Mouse (Mus musculus) heart, postnatal 10 days (tissue): ENCODE data around the gene Eif4g3. TPM values are rescaled to one million over a fixed set of nuclear protein-coding genes. Genes with fewer than 3 reads are reported as not detected.

Experiments
- DNase-seq, 2 experiments: peaks; one replicate each; pipeline ENCODE4 v3.0.0; 2021
- intact Hi-C: fragments of 180-260 bp; cut with DNase I; formaldehyde crosslinking; loops from one replicate; pipeline ENCODE4 v1.15.1; 2025
- total RNA-seq, 2 experiments: library from RNA; stranded (reverse); gene quantifications; 2 replicates each; pipeline ENCODE4 v1.2.3; 2021

Gene Eif4g3
- total RNA-seq, 2 experiments from 2014 or later = 59.1 to 60.6 TPM

DNA sequence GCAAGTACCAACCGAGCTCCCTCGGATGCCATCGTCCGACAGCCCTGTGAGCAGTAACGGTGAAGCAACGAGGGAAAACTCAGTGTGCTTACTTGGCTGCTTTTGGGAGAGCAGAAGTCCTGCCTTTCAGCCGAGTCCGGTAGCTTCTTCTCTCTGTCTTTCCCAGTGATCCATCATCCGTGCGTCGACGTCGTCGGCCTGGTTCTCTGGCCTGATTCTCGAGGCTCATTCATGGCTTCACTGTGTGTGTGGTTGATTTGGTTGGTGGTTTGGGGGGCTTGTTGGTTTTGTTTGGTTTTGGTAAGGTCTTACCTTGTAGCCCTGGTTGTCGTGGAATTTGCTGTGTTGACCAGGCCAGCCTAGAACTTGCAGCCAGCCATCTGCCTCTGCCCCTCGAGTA lies 145.0 kb downstream of the Eif4g3 start:
- intact Hi-C loops = no loop called here
- DNase-seq = no peak

DNA sequence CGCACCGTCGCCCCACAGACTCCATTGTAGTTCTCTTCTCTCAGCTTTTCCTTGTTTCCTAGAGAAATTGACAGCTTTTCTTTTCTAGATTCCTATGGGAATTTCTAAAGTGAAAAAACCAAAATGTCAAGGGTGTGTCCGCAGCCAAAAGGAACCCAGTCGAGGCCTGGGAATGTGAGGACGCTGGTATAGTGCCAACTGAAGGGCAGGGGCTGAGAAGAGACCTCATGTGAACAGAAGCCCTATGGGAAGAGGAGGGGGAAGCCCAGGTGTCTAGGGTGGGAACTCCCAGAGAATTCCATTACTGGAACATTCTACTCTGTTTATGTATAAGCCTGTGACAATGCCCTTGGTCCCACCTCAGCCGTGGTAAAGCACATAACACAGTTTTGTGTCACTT lies 145.4 kb downstream of the Eif4g3 start:
- intact Hi-C loops = no loop called here
- DNase-seq = peak; percentile 29 to 39

DNA sequence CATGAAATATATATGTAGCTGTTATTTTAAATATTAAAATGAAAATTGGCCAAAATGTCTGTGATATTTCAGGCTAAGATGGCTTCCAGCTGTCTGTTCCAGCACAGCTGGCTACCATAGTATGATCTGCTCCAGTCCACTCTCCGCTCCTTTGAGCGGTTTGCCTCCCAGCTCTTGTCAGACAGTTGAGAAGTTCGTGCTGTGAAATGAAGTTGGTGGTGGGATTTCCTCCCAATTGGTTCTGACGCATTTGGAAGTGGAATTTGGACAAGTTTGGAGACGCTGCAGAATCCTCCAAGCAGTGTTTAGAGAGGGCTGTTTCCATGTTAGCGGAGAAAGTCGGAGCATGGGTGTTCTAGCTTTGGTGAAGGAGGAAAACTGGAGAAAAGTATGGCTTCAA lies 148.5 kb downstream of the Eif4g3 start:
- DNase-seq = peak; percentile 40 to 53

DNA sequence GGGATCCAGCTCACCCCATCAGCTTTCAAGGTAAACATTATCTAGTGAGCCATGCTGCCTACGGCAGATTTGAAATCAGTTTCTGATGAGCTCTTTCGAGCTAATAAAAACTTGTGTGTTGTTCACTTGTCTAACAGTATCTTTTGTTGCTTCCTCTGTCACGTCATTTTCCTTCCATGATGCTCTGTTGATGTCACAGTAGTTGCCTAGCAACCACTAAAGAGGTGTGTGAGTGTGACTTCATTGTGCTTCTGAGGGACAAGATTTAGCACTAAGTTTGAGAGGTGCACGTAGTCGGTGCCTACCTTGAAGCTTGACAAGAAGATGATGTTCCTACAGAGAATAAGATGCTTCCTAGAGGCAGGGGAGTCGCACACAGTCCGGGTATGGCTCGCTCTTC lies 154.4 kb downstream of the Eif4g3 start:
- DNase-seq = no peak
- intact Hi-C loops = no loop called here

More for the DNA sequence above, 148.5 kb downstream of the Eif4g3 start:
- intact Hi-C loops = no loop called here

DNA sequence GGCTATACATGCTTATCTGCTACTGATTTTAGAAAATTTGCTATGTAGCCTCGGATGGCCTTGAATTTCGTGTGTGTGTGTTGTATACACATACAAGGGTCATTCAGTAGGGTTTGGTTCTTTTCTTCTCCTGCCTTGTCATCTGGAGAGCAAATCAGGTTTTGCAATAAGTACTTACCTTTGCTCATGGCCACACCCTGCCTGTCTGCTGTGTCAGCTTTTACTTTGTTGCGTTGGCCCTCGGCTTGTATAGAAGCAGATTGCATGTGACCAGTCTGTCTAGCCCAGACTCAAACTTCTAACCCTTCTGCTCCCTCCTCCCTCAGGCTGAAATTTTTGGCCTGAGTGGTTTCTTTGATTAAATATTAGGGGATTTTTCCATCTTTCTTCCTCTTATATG lies 157.2 kb downstream of the Eif4g3 start:
- DNase-seq = no peak
- intact Hi-C loops = no loop called here

DNA sequence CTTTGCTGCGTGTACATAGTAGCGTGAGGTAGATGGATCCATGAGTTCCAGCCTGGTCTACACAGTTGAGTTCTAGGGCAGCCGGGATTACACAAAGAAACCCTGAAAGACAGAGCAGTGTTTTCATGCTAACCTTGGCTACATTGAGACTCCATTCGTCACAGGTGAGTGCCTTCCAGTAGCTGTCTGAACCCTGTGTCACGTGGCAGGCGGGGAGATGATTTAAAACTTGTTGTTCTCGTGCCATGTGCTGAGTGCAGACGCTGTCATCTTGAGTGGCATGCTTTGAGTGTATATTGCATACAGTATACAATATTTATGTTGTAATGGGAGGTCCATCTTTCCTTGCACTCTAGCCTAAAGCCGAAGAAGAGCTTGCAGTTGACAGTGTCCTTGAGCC lies 158.4 kb downstream of the Eif4g3 start:
- intact Hi-C loops = no loop called here
- DNase-seq = no peak

DNA sequence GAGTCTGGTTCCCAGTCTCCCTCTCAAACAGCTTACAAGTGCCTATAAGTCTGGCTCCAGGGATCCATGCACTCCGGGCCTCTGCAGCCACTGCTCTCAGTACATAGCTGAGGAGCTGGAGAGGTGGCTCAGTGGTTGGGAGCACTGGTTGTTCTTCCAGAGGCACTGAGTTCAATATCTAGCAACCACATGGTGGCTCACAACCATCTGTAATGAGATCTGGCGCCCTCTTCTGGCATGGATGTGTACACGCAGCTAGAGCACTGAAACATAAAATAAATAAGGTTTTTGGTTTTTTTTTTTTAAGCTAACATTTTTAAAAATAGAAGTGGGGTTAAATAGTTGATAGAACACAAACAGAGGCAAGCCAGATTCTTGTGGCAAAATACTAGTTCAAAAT lies 161.2 kb downstream of the Eif4g3 start:
- DNase-seq = peak in 1 of 2 experiments; percentile 51
- intact Hi-C loops = no loop called here

DNA sequence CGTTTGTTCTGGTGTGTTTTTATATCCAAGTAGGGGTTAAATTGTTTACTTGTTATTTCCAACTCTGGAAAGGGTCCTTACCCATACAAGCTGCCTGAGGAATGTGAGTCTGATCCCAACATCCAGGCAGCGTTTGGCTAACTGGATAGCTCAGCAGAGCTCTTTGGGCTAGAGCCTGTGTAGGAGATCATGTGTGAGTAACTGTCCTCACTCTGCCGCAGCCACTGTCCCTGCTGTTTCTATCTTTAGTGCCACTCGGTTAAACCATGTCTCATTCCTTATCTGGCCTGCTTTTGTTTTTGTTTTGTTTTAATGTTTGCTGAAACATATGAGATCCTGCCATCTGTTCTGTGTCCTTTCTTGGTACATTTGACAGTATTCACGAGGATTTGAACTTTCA lies 168.1 kb downstream of the Eif4g3 start:
- DNase-seq = peak; percentile 16 to 23
- intact Hi-C loops = no loop called here

DNA sequence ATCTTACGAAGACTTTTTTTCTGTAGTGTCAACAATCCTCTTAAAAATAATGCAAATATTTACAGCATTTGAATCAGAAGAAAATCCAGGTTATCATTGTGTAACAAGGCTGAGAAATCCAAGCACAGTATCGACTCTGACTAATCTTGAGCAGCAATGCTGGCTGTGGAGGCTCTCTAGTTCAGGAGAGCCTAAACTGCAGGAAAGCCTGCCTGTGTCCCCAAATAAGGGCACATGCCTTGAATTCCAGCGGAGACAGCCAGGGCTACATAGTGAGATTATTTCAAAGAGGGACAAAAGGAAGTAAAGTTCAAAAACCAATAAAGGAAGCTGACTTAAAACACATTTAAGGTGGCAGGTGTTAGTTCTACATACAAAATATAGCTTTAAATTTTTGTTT lies 168.7 kb downstream of the Eif4g3 start:
- DNase-seq = peak in 1 of 2 experiments; percentile 16
- intact Hi-C loops = no loop called here

DNA sequence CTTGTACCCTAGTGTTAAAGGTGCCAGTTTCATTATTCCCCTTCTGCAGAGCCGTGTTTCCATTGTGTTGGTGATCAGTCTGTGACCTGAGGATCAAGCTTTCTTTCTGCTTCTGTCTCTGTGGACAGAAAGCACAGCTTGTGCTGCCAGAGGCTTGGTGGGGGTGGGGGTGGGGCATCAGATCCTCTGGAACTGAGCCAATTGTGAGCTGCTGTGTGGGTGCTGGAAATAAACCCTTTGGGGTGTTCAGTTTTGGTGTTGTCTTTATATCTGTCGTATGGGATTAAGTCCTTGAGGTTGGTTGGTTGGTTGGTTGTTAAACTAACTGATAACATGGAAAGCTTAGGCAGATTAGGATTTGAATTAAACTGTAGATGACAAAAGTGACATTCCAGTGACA lies 171.0 kb downstream of the Eif4g3 start:
- intact Hi-C loops = no loop called here

DNA sequence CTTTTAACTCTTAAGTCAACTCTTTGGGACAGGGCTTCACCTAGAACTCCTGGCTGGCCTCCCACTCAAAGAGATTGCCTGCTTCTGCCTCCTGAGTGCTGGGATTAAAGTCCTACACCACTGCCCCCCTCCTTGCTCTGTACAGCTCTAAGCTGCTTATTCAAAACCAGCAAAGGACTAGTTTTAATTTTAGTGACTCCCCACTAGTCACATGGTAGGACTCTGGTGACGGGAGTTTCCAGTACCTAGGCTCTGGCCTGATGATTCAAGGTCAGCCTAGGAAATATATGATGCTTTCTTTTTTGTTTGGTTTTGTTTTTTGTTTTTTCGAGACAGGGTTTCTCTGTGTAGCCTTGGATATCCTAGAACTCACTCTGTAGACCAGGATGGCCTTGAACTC lies 172.0 kb downstream of the Eif4g3 start:
- no peak for DNase-seq
- intact Hi-C loops = no loop called here

More for the DNA sequence above, 171.0 kb downstream of the Eif4g3 start:
- no peak for DNase-seq

DNA sequence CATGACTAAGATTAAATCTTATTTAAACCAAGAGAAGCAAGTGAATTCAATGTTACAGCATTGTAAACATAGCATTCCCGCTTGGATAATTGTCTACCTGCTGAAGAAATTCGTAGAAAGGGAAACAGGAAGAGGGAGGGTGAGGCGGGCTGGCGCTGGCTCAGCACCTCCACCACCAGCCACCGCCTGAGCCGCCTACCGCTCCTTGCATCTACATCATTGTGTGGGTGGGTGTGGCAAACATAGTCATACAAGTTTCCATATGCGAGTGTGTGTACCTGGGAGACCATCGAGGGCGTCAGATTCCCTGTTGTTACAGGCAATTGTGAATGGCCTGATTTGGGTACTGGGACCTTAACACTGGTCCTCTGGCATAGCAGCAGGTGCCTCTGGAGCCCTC lies 173.7 kb downstream of the Eif4g3 start:
- intact Hi-C loops = no loop called here
- no peak for DNase-seq

DNA sequence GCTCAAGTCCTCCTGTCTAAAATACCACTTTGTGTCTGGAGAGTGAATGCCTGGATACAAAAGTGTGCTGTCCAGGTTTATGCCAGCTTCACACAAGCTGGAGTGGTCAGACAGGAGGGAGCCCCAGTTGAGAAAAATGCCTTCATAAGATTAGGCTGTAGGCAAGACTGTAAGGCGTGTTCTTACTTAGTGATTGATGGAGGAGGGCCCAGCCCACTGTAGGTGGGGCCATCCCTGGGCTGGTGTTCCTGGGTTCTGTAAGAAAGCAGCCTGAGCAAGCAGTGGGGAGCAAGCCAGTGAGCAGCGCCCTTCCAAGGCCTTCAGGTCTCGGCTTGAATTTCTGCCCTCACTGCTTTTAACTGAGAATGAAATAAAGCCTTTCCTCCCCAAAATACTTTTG lies 175.3 kb downstream of the Eif4g3 start:
- intact Hi-C loops = no loop called here
- DNase-seq = no peak

DNA sequence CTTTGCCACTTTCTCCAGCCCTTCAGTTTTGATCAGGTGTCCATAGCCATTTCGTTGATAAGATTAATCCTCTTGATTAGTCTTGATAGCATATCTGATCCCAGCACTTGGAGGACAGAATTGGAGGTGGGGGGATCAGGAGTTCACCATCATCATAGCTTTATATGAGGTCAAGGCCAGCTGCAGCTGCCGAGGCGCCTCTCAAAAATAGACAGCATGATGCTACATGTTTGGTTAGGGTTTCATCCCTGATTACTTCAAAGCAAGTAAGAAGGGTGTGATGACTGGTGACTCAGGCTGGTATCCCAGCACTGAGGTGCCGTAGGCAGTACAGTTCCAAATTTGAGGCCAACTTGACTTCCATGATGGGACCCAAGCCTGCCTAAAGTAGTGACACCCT lies 176.6 kb downstream of the Eif4g3 start:
- intact Hi-C loops = no loop called here

DNA sequence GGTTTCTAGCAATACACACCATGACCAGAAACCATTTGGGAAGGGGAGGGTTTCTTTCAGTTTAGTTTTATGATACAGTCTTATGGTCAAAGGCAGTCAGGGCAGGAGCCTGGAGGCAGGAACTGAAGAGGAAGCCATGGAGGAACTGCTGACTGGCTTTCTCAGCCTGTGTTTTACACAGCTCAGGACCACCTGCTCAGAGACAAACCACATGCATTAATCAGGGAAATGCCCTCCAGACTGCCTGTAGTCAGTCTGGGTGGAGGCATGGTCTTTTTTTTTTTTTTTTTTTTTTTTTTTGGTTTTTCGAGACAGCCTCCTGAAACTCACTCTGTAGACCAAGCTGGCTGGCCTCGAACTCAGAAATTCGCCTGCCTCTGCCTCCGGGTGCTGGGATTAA lies 179.9 kb downstream of the Eif4g3 start:
- intact Hi-C loops = no loop called here

More for the DNA sequence above, 176.6 kb downstream of the Eif4g3 start:
- no peak for DNase-seq

DNA sequence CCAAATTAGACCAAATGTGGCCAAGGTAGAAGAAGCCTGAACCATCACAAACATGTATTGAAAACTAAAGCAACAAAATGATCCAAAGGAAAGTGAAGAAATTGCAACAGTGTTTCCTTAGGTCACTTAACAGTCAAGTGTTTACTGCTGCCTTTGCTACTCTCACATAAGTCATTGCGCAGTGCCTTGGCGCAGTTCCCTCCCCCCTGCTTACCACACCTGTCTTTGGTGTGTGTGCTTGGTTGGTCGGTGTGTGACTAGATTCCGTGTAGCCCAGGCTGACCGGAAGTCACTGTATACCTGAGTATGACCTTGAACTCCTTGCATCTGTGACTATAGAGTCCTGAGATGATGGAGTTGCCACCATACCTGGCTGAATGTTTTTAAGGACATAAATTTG lies 186.6 kb downstream of the Eif4g3 start:
- intact Hi-C loops = no loop called here

More for the DNA sequence above, 179.9 kb downstream of the Eif4g3 start:
- no peak for DNase-seq

DNA sequence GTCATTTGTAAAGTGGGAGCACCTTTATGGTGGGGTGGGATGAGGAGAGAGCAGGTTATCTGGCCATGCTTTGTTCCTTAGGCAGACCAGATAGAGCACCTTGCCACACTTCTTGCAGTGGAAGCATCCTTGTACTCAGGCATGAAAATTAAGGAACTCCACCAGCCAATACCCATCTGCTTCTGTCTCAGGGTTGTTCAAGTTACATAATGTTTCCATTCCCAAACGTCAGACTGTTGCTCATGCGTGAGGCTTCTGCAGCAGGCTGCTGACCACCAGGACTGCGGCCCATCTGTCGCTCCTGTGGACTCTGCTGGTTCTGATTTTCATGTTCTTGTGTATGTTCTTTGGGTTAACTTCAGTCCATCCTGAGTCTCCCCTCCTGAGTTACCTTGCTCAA lies 187.9 kb downstream of the Eif4g3 start:
- intact Hi-C loops = no loop called here
- no peak for DNase-seq

More for the DNA sequence above, 186.6 kb downstream of the Eif4g3 start:
- DNase-seq = no peak

DNA sequence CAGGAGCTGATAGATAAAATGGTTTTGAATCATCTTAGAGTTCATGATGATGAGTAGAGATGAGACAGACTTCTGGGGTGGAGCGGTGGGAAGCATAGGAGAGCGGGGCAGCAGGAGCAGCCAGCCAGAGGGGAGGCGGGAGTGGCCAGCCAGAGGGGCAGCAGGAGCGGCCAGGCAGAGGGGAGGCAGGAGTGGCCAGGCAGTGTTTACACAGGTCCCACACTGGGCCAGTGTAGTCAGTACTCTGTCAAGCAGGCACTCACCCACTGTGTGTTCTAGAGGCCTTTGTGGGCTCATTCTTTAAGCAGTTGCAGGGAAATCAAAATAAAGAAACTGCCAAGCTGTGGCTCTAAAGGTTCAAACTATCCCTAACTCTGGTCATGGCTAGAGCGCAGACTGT lies 191.2 kb downstream of the Eif4g3 start:
- DNase-seq = no peak
- intact Hi-C loops = no loop called here

DNA sequence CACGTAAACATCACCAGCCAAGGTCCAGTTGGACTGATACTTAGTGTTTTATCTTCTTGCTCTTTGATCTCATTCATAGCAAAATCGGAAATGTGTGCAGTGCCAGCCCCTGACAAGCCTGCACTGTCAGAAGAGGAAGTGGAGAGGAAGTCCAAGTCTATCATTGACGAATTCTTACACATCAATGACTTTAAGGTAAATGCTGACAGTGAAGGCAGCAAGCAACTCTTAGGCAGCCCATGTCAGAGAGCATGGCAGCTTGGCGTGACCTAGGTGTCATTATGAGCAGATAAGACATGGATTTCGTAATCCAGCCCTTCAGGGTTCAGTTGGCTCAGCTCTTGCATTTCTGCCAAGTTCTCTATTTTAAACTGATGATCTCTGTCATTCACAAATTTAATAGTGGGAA lies 191.8 kb downstream of the Eif4g3 start:
- intact Hi-C loops = no loop called here
- DNase-seq = no peak

DNA sequence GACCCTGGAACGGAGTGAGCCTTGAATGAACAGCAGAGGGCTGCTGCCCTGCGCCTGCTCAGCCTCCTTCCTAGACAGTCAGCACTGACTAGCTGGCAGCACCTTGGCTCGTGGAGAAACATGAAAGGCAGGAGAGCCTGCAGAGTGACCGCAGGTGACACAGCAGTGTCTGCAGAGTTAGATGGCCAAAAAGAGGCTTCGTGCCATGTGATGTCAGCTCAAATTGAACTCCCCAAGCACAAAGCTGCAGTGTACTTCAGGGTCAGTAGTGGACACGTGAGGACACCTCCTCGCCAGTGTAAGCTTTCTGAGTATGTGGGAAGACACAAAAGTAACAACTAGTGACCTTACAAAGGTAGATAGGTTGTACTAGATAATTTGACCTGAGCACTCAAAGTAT lies 193.1 kb downstream of the Eif4g3 start:
- intact Hi-C loops = no loop called here
- no peak for DNase-seq

DNA sequence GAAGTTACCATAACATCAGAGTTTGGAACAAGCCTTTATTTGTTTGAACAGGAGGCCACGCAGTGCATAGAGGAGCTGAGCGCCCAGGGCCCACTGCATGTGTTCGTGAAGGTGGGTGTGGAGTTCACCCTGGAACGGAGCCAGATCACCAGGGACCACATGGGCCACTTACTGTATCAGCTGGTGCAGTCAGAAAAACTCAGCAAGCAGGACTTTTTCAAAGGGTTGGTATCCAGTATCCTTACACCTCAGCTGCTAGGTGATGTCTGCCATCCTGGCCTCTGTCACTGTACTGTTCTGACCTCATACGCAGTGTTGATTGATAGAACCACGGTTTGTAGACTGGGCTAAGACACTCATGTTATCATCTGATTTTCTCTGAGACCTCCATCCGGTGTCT lies 195.2 kb downstream of the Eif4g3 start:
- intact Hi-C loops = no loop called here
- peak in 1 of 2 experiments; percentile 10 for DNase-seq

DNA sequence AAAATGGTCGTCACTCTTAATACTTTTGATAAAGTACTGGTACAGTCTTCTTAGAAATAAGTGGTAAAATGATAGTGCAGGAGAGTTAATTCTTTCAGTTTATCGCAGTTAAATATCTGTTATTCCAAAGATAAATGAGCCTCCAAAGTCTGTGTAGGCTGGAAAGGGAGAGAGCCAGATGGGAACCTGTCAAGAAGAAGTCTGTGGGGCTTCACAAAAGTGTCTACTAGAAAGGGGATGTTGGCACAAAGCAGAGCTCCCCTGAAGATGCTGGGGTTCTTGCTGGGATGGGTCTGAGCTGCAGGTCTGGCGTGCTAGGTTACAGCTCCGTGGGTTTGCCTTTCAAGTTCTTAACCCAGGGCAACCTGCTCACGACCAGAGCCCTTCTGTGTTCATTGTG lies 199.7 kb downstream of the Eif4g3 start:
- DNase-seq = no peak
- intact Hi-C loops = no loop called here

DNA sequence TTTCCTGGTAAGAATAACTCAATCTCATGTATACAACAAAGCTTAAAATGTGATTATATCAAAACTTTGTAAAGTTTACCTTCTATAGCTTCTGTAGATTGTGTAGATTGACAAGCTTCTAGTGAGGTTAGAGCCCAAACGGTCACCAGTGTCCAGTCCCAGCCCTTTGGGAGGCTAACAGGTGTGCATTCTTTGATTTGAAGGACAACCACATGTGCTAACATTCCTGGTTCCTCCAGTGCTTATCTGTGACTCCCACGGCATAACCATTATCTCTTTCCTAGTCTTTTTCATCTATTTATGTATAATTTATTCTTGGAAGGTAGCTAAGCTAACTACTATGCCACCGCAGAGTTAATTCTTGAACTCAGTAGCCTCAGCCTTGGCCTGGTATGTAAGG lies 207.9 kb downstream of the Eif4g3 start:
- intact Hi-C loops = no loop called here
- DNase-seq = no peak

DNA sequence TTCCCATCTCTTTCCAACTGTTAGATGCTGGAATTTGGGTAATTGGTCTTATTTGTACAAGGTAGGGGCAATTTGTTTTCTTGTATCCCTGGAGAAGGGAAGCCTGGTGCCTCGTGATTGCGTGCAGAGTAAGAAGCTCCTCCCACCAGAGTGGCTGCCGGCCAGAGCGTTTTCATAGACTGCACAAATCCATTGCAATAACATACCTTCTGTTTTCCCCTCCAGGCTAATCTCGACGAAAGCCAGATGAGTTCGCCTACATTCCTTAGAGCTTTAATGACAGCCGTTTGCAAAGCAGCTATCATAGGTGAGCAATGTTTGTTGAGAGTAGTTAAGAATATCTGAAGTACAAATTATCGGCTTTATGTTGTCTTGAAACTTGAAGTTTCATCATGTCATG lies 208.9 kb downstream of the Eif4g3 start:
- no peak for DNase-seq
- intact Hi-C loops = no loop called here
